Mouse (Mus musculus) MEL (cell line): ENCODE measurements around the gene Acadsb. TPM values are rescaled to one million over a fixed set of nuclear protein-coding genes. Genes with fewer than 3 reads are reported as not detected.
A peak's percentile ranks its signal among the peaks of the same experiment; 100 is the strongest.

Source experiments
- DNase-seq: peaks from one replicate; pipeline ENCODE4 v3.0.0; 2011; ENCODE audit warnings: low read depth, low spot score
- H3K27ac ChIP-seq: 2 replicates; pipeline ENCODE4 v1.5.1; 2012; ENCODE audit warnings: low read depth, mild to moderate bottlenecking, control low read depth, low read length, moderate library complexity; ENCODE audit not compliant: control insufficient read depth
- H3K27me3 ChIP-seq, 2 experiments: fragments of 150-350 bp in 1 of 2; sonication (generic) in 1 of 2; 2 replicates each; pipeline ENCODE4 v1.6.1; 2012; ENCODE audit warnings: low read length in 2 of 2, mild to moderate bottlenecking in 2 of 2, improper control_type of control experiment in 1 of 2, moderate library complexity in 1 of 2; ENCODE audit not compliant: insufficient read depth in 2 of 2, control insufficient read depth in 1 of 2
- H3K36me3 ChIP-seq, 2 experiments: 2 replicates each; pipeline ENCODE4 v1.6.1; 2012 to 2014; ENCODE audit warnings: low read length in 2 of 2, improper control_type of control experiment in 1 of 2, inconsistent platforms in 1 of 2, mild to moderate bottlenecking in 1 of 2; ENCODE audit not compliant: insufficient read depth in 2 of 2, control insufficient read depth in 1 of 2
- H3K4me1 ChIP-seq, 2 experiments: fragments of 150-350 bp in 1 of 2; sonication (generic) in 1 of 2; 2 replicates each; pipeline ENCODE4 v1.6.1; 2012; ENCODE audit warnings: low read length in 2 of 2, improper control_type of control experiment in 1 of 2, mild to moderate bottlenecking in 1 of 2; ENCODE audit not compliant: insufficient read depth in 2 of 2, control insufficient read depth in 1 of 2
- H3K4me3 ChIP-seq, 2 experiments: fragments of 150-350 bp in 1 of 2; sonication (generic) in 1 of 2; 2 replicates each; pipeline ENCODE4 v1.5.1; 2012; ENCODE audit warnings: low read depth in 2 of 2, low read length in 2 of 2, mild to moderate bottlenecking in 2 of 2, moderate library complexity in 2 of 2, control low read depth in 1 of 2, improper control_type of control experiment in 1 of 2; ENCODE audit not compliant: control insufficient read depth in 1 of 2, insufficient read depth in 1 of 2
- H3K79me2 ChIP-seq: 2 replicates; pipeline ENCODE4 v1.6.1; 2012; ENCODE audit warnings: mild to moderate bottlenecking, low read length, moderate library complexity; ENCODE audit not compliant: control insufficient read depth, poor library complexity, insufficient read depth
- H3K9ac ChIP-seq: 2 replicates; pipeline ENCODE4 v1.6.1; 2012; ENCODE audit warnings: low read depth, mild to moderate bottlenecking, control low read depth, low read length, moderate library complexity; ENCODE audit not compliant: control insufficient read depth, poor library complexity, severe bottlenecking
- H3K9me3 ChIP-seq: fragments of 150-350 bp; sonication (generic); replicated peaks from 2 replicates; pipeline ENCODE4 v1.6.1; 2012; ENCODE audit warnings: mild to moderate bottlenecking, low read length, improper control_type of control experiment, moderate library complexity; ENCODE audit not compliant: insufficient read depth
- CTCF ChIP-seq, 3 experiments: IDR thresholded peaks in 2 of 3; conservative IDR thresholded peaks in 1 of 3; 2 replicates each; pipeline ENCODE4 v1.5.1; 2011 to 2012; ENCODE audit warnings: low read length in 3 of 3, low read depth in 2 of 3, mild to moderate bottlenecking in 2 of 3, improper control_type of control experiment in 1 of 3, inconsistent platforms in 1 of 3, mixed read lengths in 1 of 3, moderate library complexity in 1 of 3; ENCODE audit not compliant: control insufficient read depth in 1 of 3, insufficient read depth in 1 of 3, poor library complexity in 1 of 3, severe bottlenecking in 1 of 3
- E2F4 ChIP-seq: IDR thresholded peaks from 2 replicates; pipeline ENCODE4 v1.6.1; 2011; ENCODE audit warnings: low read depth, low read length, improper control_type of control experiment, borderline replicate concordance
- ELF1 ChIP-seq: IDR thresholded peaks from 2 replicates; pipeline ENCODE4 v1.6.1; 2014; ENCODE audit warnings: low read depth, mild to moderate bottlenecking, inconsistent platforms, low read length, improper control_type of control experiment, moderate library complexity
- GABPA ChIP-seq: IDR thresholded peaks from 2 replicates; pipeline ENCODE4 v1.6.1; 2012; ENCODE audit warnings: low read depth, mild to moderate bottlenecking, inconsistent platforms, low read length, improper control_type of control experiment, moderate library complexity
- GATA1 ChIP-seq: IDR thresholded peaks from 2 replicates; pipeline ENCODE4 v1.6.1; 2011; ENCODE audit warnings: low read depth, low read length, improper control_type of control experiment
- MAX ChIP-seq: IDR thresholded peaks from 2 replicates; pipeline ENCODE4 v1.6.1; 2011; ENCODE audit warnings: low read length, improper control_type of control experiment
- MAZ ChIP-seq: IDR thresholded peaks from 2 replicates; pipeline ENCODE4 v1.6.1; 2012; ENCODE audit warnings: low read depth, mild to moderate bottlenecking, inconsistent platforms, low read length, improper control_type of control experiment
- MEF2A ChIP-seq: IDR thresholded peaks from 2 replicates; pipeline ENCODE4 v1.6.1; 2014; ENCODE audit warnings: low read depth, mild to moderate bottlenecking, inconsistent platforms, low read length, improper control_type of control experiment; ENCODE audit not compliant: poor library complexity, insufficient replicate concordance, severe bottlenecking; ENCODE audit errors: extremely low read depth
- MYC ChIP-seq: IDR thresholded peaks from 2 replicates; pipeline ENCODE4 v1.6.1; 2011; ENCODE audit warnings: low read depth, mild to moderate bottlenecking, low read length, improper control_type of control experiment, moderate library complexity
- NELFE ChIP-seq: IDR thresholded peaks from 2 replicates; pipeline ENCODE4 v1.6.1; 2011; ENCODE audit warnings: low read depth, low read length, improper control_type of control experiment
- NRF1 ChIP-seq: IDR thresholded peaks from 2 replicates; pipeline ENCODE4 v1.6.1; 2014; ENCODE audit warnings: low read depth, mild to moderate bottlenecking, inconsistent platforms, low read length, improper control_type of control experiment, moderate library complexity; ENCODE audit not compliant: poor library complexity, insufficient read depth, severe bottlenecking
- RAD21 ChIP-seq: IDR thresholded peaks from 2 replicates; pipeline ENCODE4 v1.6.1; 2011; ENCODE audit warnings: mild to moderate bottlenecking, low read depth, low read length, improper control_type of control experiment
- RCOR1 ChIP-seq: IDR thresholded peaks from 2 replicates; pipeline ENCODE4 v1.6.1; 2012; ENCODE audit warnings: low read depth, mild to moderate bottlenecking, inconsistent platforms, low read length, improper control_type of control experiment
- SIN3A ChIP-seq: IDR thresholded peaks from 2 replicates; pipeline ENCODE4 v1.6.1; 2012; ENCODE audit warnings: low read length, improper control_type of control experiment, inconsistent platforms
- SMC3 ChIP-seq: IDR thresholded peaks from 2 replicates; pipeline ENCODE4 v1.6.1; 2011; ENCODE audit warnings: low read depth, low read length, improper control_type of control experiment
- TAL1 ChIP-seq: IDR thresholded peaks from 2 replicates; pipeline ENCODE4 v1.6.1; 2012; ENCODE audit warnings: mild to moderate bottlenecking, inconsistent platforms, low read length, moderate library complexity, mixed read lengths
- TCF12 ChIP-seq: IDR thresholded peaks from 2 replicates; pipeline ENCODE4 v1.6.1; 2014; ENCODE audit warnings: low read depth, mild to moderate bottlenecking, inconsistent platforms, low read length, improper control_type of control experiment, moderate library complexity
- USF2 ChIP-seq, 2 experiments: IDR thresholded peaks; 2 replicates each; pipeline ENCODE4 v1.6.1; 2011 to 2012; ENCODE audit warnings: improper control_type of control experiment in 2 of 2, low read length in 2 of 2, borderline replicate concordance in 1 of 2, inconsistent platforms in 1 of 2, low read depth in 1 of 2, mild to moderate bottlenecking in 1 of 2; ENCODE audit not compliant: insufficient read depth in 1 of 2
- ZC3H11A ChIP-seq: IDR thresholded peaks from 2 replicates; pipeline ENCODE4 v1.6.1; 2012; ENCODE audit warnings: low read depth, mild to moderate bottlenecking, inconsistent platforms, low read length, improper control_type of control experiment
- ZNF384 ChIP-seq: IDR thresholded peaks from 2 replicates; pipeline ENCODE4 v1.6.1; 2012; ENCODE audit warnings: low read depth, mild to moderate bottlenecking, inconsistent platforms, low read length, improper control_type of control experiment
- polyA plus RNA-seq, 2 experiments: library from polyadenylated mRNA; stranded (reverse) in 1 of 2; unstranded in 1 of 2; fragments of >175 nt in 1 of 2; fragments of >200 nt in 1 of 2; gene quantifications; 2 replicates each; pipeline versions ENCODE4 v1.2.1 to v1.2.4; 2012; ENCODE audit warnings: low replicate concordance in 2 of 2, low read depth in 1 of 2; ENCODE audit not compliant: insufficient read length in 2 of 2, insufficient read depth in 1 of 2, missing spikeins in 1 of 2
- total RNA-seq: library from RNA; depleted of rRNA; stranded (reverse); fragments of 300-350 nt; gene quantifications from 2 replicates; pipeline ENCODE4 v1.2.3, GENCODE M21; 2012

Acadsb gene
- total and polyA plus RNA-seq, 3 experiments = 11.4 to 20.7 TPM; not detected in 1

DNA sequence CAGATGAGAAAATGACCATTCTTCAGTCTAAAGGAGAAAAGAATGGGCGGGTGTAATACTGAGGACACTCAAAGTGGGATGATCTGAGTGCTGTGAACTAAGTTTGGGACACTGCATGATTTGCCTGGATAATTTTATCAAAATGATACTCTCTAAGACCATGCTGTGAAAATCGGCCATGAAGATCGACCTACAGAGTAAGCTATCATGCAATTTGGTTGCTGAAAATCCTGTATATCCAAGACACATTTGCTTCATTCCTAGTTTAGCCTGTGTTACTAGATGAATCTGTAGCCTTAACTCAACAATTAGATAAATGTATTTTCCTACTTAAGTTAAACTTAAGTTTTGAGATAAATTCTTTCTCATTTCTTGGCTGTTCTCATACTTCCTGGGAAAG, 56.9 kb downstream of the Acadsb start:
- H3K9ac ChIP-seq = no peak overlapping the region
- H3K79me2 ChIP-seq = no peaks in the 10 kb centered on the region
- no peak overlapping the region for H3K27ac ChIP-seq
- H3K27me3 ChIP-seq = peaks cover 0 to 3% of the 10 kb centered on the region in 2 experiments; a peak in 2 of 4 replicates
- H3K4me3 ChIP-seq = no peak overlapping the region
- no peaks in the 10 kb centered on the region for H3K4me1 ChIP-seq
- no peaks in the 10 kb centered on the region for H3K9me3 ChIP-seq
- no peak for DNase-seq
- no peak for TF ChIP-seq ZNF384
- no peak for TF ChIP-seq MEF2A
- TF ChIP-seq RCOR1 = no peak
- TF ChIP-seq MAX = no peak
- no peak for TF ChIP-seq MAZ
- TF ChIP-seq TCF12 = no peak
- no peak for TF ChIP-seq SIN3A
- no peak for TF ChIP-seq USF2 (IDR thresholded peaks at IDR 0.05; ENCODE audit: borderline replicate concordance in 1 of 2, insufficient read depth in 1 of 2, low read depth in 1 of 2, low read length in 2 of 2)
- no peak for TF ChIP-seq GABPA
- no peak for TF ChIP-seq RAD21
- no peak for TF ChIP-seq NELFE
- no peak for TF ChIP-seq ELF1
- TF ChIP-seq MYC = no peak
- no peak for TF ChIP-seq TAL1
- no peak for TF ChIP-seq NRF1
- TF ChIP-seq, all 39 proteins: peak for 0
- no peaks in the 10 kb centered on the region for H3K36me3 ChIP-seq

DNA sequence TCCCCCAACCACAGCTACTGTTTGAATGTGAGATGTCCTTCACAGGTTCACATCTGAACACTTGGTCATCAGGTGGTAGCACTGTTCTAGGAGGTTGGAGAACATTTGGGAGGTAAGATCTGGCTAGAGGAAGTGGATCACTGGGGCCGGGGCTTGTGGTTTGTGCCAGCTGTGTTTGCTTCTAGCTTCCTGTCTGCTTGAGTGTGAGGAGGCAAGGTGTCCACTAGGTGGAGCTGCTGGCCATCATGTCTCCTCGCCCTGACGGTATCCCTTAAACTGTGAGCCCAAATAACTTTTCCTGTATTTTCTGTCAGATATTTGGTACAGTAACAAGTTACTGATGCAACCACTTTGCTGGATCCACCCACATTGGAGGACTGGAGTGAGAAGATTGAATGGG, 59.1 kb downstream of the Acadsb start:
- no peak overlapping the region for H3K27ac ChIP-seq
- no peaks in the 10 kb centered on the region for H3K9me3 ChIP-seq
- H3K27me3 ChIP-seq = peaks cover 0 to 3% of the 10 kb centered on the region in 2 experiments; a peak in 2 of 4 replicates
- H3K79me2 ChIP-seq = no peaks in the 10 kb centered on the region
- no peaks in the 10 kb centered on the region for H3K36me3 ChIP-seq
- no peaks in the 10 kb centered on the region for H3K4me1 ChIP-seq
- TF ChIP-seq ZNF384 (no peak), ZC3H11A (peak; percentile 41), GATA1 (no peak), SMC3 (peak; percentile 62), E2F4 (no peak), CTCF (IDR thresholded peaks at IDR 0.05 in 2 of 3, conservative IDR thresholded peaks at IDR 0.05 in 1 of 3; ENCODE audit: control insufficient read depth in 1 of 3, insufficient read depth in 1 of 3, low read depth in 2 of 3, low read length in 3 of 3, poor library complexity in 1 of 3, severe bottlenecking in 1 of 3) (peak; percentile 64 to 79 (median 68)), RAD21 (peak; percentile 71)
- H3K4me3 ChIP-seq = no peak overlapping the region
- DNase-seq = peak; percentile 54
- no peak overlapping the region for H3K9ac ChIP-seq
